Mouse (Mus musculus): ENCODE measurements around the gene Ece1. TPM values are rescaled to one million over a fixed set of nuclear protein-coding genes. Genes with fewer than 3 reads are reported as not detected.

Gene Ece1
- polyA plus RNA-seq (2012; rRNA removed) = 9.7 and 14.0 TPM in 2 replicates

DNA sequence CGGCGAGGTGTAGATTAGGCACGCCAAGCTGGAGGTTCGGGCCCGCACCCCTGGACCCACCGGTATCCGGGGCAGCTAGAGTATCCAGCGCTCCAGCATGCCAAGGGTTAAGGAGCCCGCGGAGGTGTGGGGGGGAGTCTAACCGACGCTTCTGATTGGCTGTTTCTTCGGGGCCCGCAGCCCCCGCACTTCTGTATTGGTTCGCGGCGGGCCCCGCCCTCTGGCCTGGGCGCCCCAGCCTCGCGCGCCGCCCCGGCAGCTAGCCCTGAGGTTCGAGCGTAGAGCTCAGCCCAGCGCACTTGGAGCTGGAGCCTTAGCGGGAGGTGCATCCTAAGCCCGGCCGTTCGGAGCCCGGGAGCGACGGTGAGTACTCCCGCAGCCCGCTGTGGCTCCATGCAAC, at the start of gene Ece1:
Ece1 (plus strand) TSS at position 219 of the 400 bp plus-strand sequence.

DNA sequence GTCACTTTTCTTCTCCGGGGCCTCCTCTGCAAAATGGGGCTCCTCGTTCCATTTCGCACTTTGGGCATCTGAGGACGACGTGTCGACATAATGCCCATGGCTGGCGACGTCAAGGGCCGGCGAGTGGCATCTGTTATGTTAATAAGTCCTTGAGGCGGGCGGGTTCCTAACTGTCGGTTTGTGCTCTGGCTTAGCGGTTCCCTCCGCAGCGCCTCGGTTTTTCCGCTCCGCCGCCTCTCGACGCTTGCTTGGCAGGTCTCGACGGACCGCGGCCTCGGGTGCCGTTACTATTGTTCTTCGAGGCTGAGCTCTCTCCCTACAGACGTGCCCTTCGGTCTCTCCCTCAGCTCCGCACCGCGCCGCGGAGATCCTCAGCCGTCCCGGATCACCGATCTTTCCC, 130.9 kb downstream of the Ece1 start, which contains the start of gene Eif4g3:
Eif4g3 (plus strand) TSS at position 133 of the 400 bp plus-strand sequence.

Other genes starting within 250 kb of the Ece1 start
- 10.9 and 11.8 TPM in 2 replicates for gene Rap1gap, start 197.5 kb upstream of the Ece1 start, polyA plus RNA-seq (2012; rRNA removed)
- gene Alpl, start 65.9 kb upstream of the Ece1 start, polyA plus RNA-seq (2012; rRNA removed) = 11.1 and 12.8 TPM in 2 replicates
- 14.1 and 19.6 TPM in 2 replicates for gene Eif4g3, start 130.8 kb downstream of the Ece1 start, polyA plus RNA-seq (2012; rRNA removed)

All from liver, embryonic 18 days (tissue).